Comparison of ENCODE assay signal across 8 mouse cellular contexts in the genomic region with DNA sequence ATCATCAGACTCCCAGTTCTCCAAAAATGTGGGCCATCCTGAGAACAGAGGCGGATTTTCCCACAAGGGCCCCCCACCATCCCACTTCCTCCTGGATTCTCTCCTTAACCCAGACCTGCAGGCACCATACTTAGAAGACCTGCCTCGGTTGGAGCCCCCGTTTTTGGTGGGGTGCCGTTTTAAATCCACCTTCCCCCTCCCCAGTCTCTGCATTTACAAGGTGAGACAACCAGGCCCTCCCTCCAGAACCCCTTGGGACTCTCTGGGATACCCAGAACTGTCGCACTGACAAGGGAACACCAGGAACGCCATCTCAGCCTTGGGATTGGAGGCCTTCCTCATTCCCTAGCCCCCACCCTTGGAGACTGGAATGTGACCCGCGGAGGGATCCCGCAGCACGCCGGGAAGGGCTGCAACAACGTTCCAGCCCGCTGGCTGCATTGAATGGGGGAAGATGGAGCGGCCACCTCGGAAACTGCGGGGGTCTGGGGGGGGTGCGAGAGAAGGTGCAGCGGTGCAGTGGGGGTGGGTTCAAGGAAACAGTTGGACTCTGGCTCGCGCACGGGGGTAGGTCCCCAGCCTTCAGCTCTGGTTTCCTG. TPM values are rescaled to one million over a fixed set of nuclear protein-coding genes. Genes with fewer than 3 reads are reported as not detected.
DNase-seq lines count a peak whose midpoint lies in the region; ATAC-seq and TF ChIP-seq lines count a peak whose summit lies in the region.

No protein-coding gene starts in this region.

- H3K27me3 ChIP-seq in heart, embryonic 14.5 days (ENCODE audit: control insufficient read depth, insufficient read depth, low read length): peaks cover 70% of the 10 kb centered on the region
- H3K27me3 ChIP-seq in hindbrain, embryonic 12.5 days: peaks cover 9% of the 10 kb centered on the region
- H3K27me3 ChIP-seq in midbrain, embryonic 10.5 days (ENCODE audit: low read depth, poor library complexity, severe bottlenecking): peaks cover 29% of the 10 kb centered on the region

- no peak for DNase-seq in heart, adult 9 months (ENCODE audit: low spot score in 2 of 2)
- DNase-seq in midbrain, embryonic 10.5 days (ENCODE audit: low spot score): peak; percentile 72
- DNase-seq in ovary, postnatal 14 days (ENCODE audit: low spot score): no peak
- no peak for DNase-seq in gastrocnemius, postnatal 14 days

- no peak overlapping the region for H3K27ac ChIP-seq in heart, embryonic 14.5 days (replicated peaks in 1 of 2; ENCODE audit: control insufficient read depth in 1 of 2, insufficient read depth in 1 of 2, low read depth in 2 of 2, low read length in 2 of 2)
- no peak overlapping the region for H3K27ac ChIP-seq in cortical plate, adult 2 months (ENCODE audit: insufficient read depth, low read length)
- peak overlapping the region; percentile 74; the same call in 1 of the 2 replicates for H3K27ac ChIP-seq in hindbrain, embryonic 12.5 days
- peak overlapping the region; percentile 88 for H3K27ac ChIP-seq in midbrain, embryonic 10.5 days (replicated peaks)

- no peak for TF ChIP-seq CTCF in cortical plate, adult 2 months (IDR thresholded peaks at IDR 0.05; ENCODE audit: extremely low read depth, insufficient read depth, low read length)

- no peaks in the 10 kb centered on the region for H3K36me3 ChIP-seq in heart, embryonic 14.5 days (ENCODE audit: control insufficient read depth, insufficient read depth, low read length)
- H3K36me3 ChIP-seq in hindbrain, embryonic 12.5 days: no peaks in the 10 kb centered on the region
- H3K36me3 ChIP-seq in midbrain, embryonic 10.5 days: no peaks in the 10 kb centered on the region

- 9% methylated on average over 21 of the region's 21 CpGs for WGBS in heart, embryonic 14.5 days
- WGBS in hindbrain, embryonic 12.5 days: 7% methylated on average over 21 of the region's 21 CpGs
- 3% methylated on average over 21 of the region's 21 CpGs for WGBS in midbrain, embryonic 10.5 days

- no peak overlapping the region for H3K9ac ChIP-seq in heart, embryonic 14.5 days (ENCODE audit: low read length)
- H3K9ac ChIP-seq in hindbrain, embryonic 12.5 days: peak overlapping the region; percentile 88

- intact Hi-C loops in gastrocnemius, postnatal 14 days (cut with DNase I; ENCODE audit: low total_unique reads): no loop called here

- TF ChIP-seq POLR2A in cortical plate, adult 2 months (IDR thresholded peaks at IDR 0.05; ENCODE audit: extremely low read depth, insufficient read depth, low read length): 0 out of 2 replicates have a peak, but pooled peaks have one; percentile 34

- no peaks in the 10 kb centered on the region for H3K9me3 ChIP-seq in heart, embryonic 14.5 days (ENCODE audit: control insufficient read depth, low read length)
- H3K9me3 ChIP-seq in hindbrain, embryonic 12.5 days (replicated peaks): no peaks in the 10 kb centered on the region
- H3K9me3 ChIP-seq in midbrain, embryonic 10.5 days (replicated peaks): no peaks in the 10 kb centered on the region

- no peak for ATAC-seq in heart, embryonic 14.5 days (ENCODE audit: insufficient number of reproducible peaks, insufficient read depth, low FRiP score, low read depth)
- ATAC-seq in hindbrain, embryonic 12.5 days (ENCODE audit: low FRiP score): peak; percentile 18; the same call in 1 of the 2 replicates
- ATAC-seq in inflammation-experienced regulatory T-cells, adult 6 months: no peak

- H3K4me1 ChIP-seq in heart, embryonic 14.5 days (ENCODE audit: control insufficient read depth in 2 of 2, insufficient read depth in 2 of 2, low read length in 2 of 2): peaks cover 14 to 36% of the 10 kb centered on the region in 2 experiments
- H3K4me1 ChIP-seq in cortical plate, adult 2 months (ENCODE audit: control insufficient read depth, insufficient read depth, low read length): peaks cover 5% of the 10 kb centered on the region; the same call in 1 of the 2 replicates
- H3K4me1 ChIP-seq in hindbrain, embryonic 12.5 days: peaks cover 53% of the 10 kb centered on the region
- H3K4me1 ChIP-seq in midbrain, embryonic 10.5 days: peaks cover 82% of the 10 kb centered on the region

- H3K4me3 ChIP-seq in heart, embryonic 14.5 days (ENCODE audit: control insufficient read depth in 1 of 2, insufficient read depth in 1 of 2, low read depth in 1 of 2, low read length in 2 of 2): peak overlapping the region; percentile 59 to 66
- H3K4me3 ChIP-seq in cortical plate, adult 2 months (ENCODE audit: insufficient read depth, low read length): peak overlapping the region; percentile 59
- peak overlapping the region; percentile 80 for H3K4me3 ChIP-seq in hindbrain, embryonic 12.5 days
- peak overlapping the region; percentile 88 for H3K4me3 ChIP-seq in midbrain, embryonic 10.5 days

- peak overlapping the region; percentile 99 for H3K4me2 ChIP-seq in heart, embryonic 14.5 days (ENCODE audit: low read length)
- peak overlapping the region; percentile 93 for H3K4me2 ChIP-seq in hindbrain, embryonic 12.5 days (replicated peaks)

RNA-seq across cellular contexts. Expression of a gene that starts 23.3 kb away (rescaled TPM):
- polyA plus RNA-seq in heart, embryonic 14.5 days (2014; fragmentation: Nextera tagmentation; extraction: Ambion mirVana): 1.3 and 1.4 TPM in 2 replicates
- 14.4 and 15.0 TPM in 2 replicates for polyA plus RNA-seq in cortical plate, adult 2 months (2012; rRNA removed)
- polyA plus RNA-seq in hindbrain, embryonic 12.5 days (2016; fragmentation: Nextera tagmentation; extraction: Ambion mirVana): 6.0 and 6.4 TPM in 2 replicates
- 2.7 and 3.7 TPM in 2 replicates for polyA plus RNA-seq in midbrain, embryonic 10.5 days (2016; fragmentation: Nextera tagmentation; extraction: Ambion mirVana)
- under 1 TPM; 0.21 to 0.25 (median 0.24) TPM for polyA plus RNA-seq in inflammation-experienced regulatory T-cells, adult 6 months (2017; shearing (Covaris generic))
- total RNA-seq in gastrocnemius, postnatal 14 days (2021): 1 to 10 TPM; 2.3 to 2.5 TPM

RNA-seq across cellular contexts. Expression of a gene that starts 48.4 kb away (rescaled TPM):
- polyA plus RNA-seq in heart, embryonic 14.5 days (2014; fragmentation: Nextera tagmentation; extraction: Ambion mirVana): 46.3 and 51.2 TPM in 2 replicates
- polyA plus RNA-seq in cortical plate, adult 2 months (2012; rRNA removed): 76.3 and 79.9 TPM in 2 replicates
- polyA plus RNA-seq in hindbrain, embryonic 12.5 days (2016; fragmentation: Nextera tagmentation; extraction: Ambion mirVana): 98.1 and 104 TPM in 2 replicates
- polyA plus RNA-seq in midbrain, embryonic 10.5 days (2016; fragmentation: Nextera tagmentation; extraction: Ambion mirVana): 107 and 111 TPM in 2 replicates
- 10 to 100 TPM; 32.7 to 36.8 (median 35.7) TPM for polyA plus RNA-seq in inflammation-experienced regulatory T-cells, adult 6 months (2017; shearing (Covaris generic))
- 10 to 100 TPM; 38.6 to 38.9 TPM for total RNA-seq in gastrocnemius, postnatal 14 days (2021)

RNA-seq across cellular contexts. Expression of a gene that starts 48.4 kb away (rescaled TPM):
- polyA plus RNA-seq in heart, embryonic 14.5 days (2014; fragmentation: Nextera tagmentation; extraction: Ambion mirVana): 13.7 and 15.7 TPM in 2 replicates
- polyA plus RNA-seq in cortical plate, adult 2 months (2012; rRNA removed): 24.3 and 24.4 TPM in 2 replicates
- 23.2 and 26.7 TPM in 2 replicates for polyA plus RNA-seq in hindbrain, embryonic 12.5 days (2016; fragmentation: Nextera tagmentation; extraction: Ambion mirVana)
- polyA plus RNA-seq in midbrain, embryonic 10.5 days (2016; fragmentation: Nextera tagmentation; extraction: Ambion mirVana): 28.2 and 28.8 TPM in 2 replicates
- 10 to 100 TPM; 18.2 to 30.2 (median 23.3) TPM for polyA plus RNA-seq in inflammation-experienced regulatory T-cells, adult 6 months (2017; shearing (Covaris generic))
- total RNA-seq in gastrocnemius, postnatal 14 days (2021): 1 to 10 TPM; 5.2 to 7.1 TPM

RNA-seq across cellular contexts. Expression of a gene that starts 49.5 kb away (rescaled TPM):
- polyA plus RNA-seq in heart, embryonic 14.5 days (2014; fragmentation: Nextera tagmentation; extraction: Ambion mirVana): 1.6 and 1.8 TPM in 2 replicates
- 0.98 and 1.1 TPM in 2 replicates for polyA plus RNA-seq in cortical plate, adult 2 months (2012; rRNA removed)
- polyA plus RNA-seq in hindbrain, embryonic 12.5 days (2016; fragmentation: Nextera tagmentation; extraction: Ambion mirVana): 1.7 and 1.8 TPM in 2 replicates
- polyA plus RNA-seq in midbrain, embryonic 10.5 days (2016; fragmentation: Nextera tagmentation; extraction: Ambion mirVana): 0.30 and 0.47 TPM in 2 replicates
- polyA plus RNA-seq in inflammation-experienced regulatory T-cells, adult 6 months (2017; shearing (Covaris generic)): under 1 TPM; 0.45 to 0.49 (median 0.47) TPM
- 10 to 100 TPM; 50.0 to 63.6 TPM for total RNA-seq in gastrocnemius, postnatal 14 days (2021)

Comparison
In these comparisons a context has a peak if more than half of its experiments do, and no peak if none do; other contexts are left out.
1. H3K27ac ChIP-seq: peak in hindbrain, embryonic 12.5 days (single experiment) and midbrain, embryonic 10.5 days (single experiment); none in heart, embryonic 14.5 days (0 of 2) and cortical plate, adult 2 months (single experiment).
2. Peak in every context shown above with its lines, with median percentiles within 50 percentile points of each other: H3K4me3 ChIP-seq.